Mouse (Mus musculus) right cerebral cortex, postnatal 25 days (tissue): Measurements from ENCODE around the gene Mpdz.
A peak's percentile ranks its signal among the peaks of the same experiment; 100 is the strongest.

Source experiments
- DNase-seq: peaks from one replicate; pipeline ENCODE4 v3.0.0; 2022

Gene Mpdz

DNA sequence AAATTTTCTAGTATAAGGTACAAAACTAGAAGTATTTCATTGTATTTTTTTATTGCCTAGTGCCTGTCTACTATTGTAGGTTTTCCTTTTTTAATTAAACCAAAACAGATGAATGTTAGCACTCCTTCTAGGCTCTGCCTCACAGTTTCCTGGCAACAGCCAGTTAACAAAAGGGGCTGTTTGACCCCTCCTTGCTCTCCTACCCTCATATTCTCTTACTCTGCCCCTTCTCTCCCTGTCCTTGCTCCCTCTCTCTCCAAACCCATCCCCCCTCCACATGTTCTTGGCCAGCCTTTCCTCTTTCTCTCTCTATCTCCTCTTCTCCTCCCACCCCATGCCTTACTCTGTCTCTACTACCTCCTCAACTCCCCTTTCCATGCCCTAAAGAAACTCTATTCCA lies 53.4 kb downstream of the Mpdz start:
- DNase-seq: no peak

DNA sequence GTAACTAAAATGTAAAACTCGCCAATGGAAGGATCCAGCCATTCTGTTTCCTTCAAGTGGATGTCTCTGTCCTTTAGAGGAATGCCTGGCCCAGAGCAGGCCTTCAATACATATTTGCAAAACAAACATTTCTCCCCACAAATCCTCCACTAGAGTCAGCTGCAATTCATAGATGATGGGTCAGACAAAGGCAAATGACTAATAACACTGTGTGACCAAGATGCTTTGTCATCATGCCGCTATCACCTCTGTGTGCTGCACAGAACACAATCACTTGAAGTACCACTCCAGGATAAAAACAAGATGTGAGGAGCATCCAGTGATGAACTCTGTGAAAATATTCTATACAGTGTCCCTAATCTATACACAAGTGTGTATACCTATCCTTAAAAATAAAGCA lies 55.0 kb downstream of the Mpdz start:
- DNase-seq: no peak

DNA sequence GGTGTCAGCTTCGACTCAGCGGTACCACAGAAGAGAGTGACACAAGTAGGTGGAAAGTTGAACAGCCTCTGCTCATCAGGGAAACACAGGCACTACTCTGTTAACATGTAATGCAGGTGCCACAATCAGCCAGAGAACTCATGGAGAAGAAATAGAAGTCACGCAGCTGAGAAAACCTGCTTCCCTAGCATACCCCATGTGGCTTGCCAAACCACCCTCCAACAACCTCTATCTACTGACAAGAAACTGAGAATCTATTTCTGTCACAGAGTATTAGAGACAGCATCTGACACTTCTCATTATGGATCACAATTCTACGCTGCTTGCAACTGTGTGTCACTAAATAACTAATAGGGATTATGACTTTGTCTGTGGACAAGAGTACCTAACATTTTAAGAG lies 70.3 kb downstream of the Mpdz start:
- no peak for DNase-seq

DNA sequence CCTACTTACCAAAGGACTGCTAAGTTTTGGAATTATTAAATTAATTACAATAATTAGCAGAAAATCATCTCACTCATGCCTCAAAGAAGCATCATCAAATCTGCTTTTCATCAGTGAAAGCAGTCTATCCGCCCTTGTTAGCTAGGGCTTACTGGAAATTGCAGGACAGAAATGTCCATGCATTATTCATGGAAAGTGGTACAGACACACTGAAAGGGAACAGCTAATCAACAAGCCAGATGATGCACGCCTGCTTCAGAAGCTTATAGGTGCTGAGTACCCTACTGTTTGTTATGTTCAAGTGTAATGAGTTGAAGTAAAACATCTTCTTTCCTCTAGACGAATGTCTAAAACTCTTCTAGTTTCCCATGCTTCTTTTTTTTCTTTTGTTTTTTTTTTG lies 91.2 kb downstream of the Mpdz start:
- DNase-seq: no peak

DNA sequence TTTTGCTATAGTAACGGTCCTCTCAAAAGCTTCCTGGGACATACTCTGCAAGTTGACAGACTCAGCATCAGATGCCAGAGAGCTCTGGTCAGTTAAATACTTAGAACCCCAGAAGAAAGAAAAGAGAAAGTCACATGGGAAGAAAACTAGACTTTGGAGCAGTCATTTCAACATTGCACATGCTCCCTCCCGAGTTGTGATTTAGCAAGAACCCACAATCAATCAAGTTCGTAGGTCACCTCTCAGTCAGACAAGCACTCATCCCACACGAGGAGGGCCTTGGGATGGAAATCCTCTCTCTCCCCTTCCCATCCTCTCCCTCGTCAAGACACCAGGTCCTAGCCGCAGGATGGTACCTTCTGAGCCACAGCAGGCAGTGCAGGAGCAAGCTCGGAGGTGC lies 94.0 kb downstream of the Mpdz start:
- no peak for DNase-seq

DNA sequence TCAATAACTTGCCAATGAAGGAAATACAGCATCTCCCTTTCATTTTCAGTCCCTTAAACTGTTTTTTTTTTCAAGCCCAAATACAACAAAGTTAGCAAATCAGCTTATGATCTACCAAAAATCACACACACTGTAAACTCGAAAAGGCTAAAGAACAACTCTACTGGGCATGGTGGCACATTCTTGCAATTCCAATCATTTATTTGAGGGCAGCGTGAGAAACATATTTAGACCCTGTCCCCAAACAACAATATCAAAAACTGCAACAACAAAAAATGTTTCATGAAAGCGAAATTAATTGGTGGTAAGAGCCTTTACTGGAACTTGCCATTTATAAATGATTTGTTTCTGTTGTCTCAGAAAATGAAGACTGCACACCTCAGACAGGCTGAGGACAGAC lies 97.5 kb downstream of the Mpdz start:
- DNase-seq: no peak

DNA sequence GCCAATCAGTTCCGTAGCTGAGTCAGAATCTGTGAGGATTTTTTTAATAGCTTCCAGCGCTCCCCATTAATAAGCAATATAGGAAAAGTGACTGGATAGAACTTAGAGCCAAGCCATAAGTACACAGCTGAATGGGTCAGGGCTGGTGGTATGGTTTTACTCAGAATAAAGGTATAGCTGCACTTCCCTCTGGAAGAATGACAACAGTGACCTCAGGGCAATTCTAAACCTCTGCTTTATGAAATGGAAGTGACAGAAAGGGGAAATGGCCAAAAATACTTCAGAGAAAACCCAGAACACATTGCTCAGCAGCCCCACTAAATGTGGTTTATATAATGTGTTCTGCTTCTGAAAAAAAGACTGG lies 109.0 kb downstream of the Mpdz start:
- no peak for DNase-seq

DNA sequence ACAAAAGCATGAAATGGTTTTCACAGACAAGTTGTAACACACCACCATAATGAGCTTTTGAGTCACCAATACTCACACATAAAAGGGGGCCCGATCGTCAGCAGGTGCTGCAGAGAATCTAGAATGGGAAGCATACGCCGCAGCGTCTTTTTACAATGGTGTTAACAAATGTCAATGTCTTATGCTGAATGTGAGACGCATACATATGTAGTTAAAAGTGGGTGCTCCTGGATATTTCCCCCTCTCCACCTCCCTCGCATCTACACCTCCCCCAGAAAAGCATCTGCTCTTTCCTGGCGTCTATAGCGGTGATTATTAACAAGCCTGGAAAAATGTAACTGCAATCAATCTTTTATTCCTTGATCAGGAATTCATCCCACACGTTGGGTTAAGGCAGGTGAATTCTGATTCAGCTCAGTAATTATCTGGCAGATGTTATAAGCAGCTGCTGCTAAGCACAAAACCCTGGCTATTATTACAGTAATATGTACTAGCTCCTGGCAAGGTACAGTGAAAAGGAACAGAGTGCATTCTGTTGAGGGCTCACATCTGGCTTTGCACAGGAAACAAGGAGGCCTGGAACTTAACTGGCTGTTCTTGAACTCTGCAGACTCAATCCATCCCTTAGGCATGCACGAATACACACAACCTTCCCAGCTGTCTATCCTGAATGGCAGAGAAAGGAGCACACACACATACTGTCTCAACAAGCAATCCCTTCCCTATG lies 109.6 kb downstream of the Mpdz start:
- DNase-seq: peak; percentile 42

DNA sequence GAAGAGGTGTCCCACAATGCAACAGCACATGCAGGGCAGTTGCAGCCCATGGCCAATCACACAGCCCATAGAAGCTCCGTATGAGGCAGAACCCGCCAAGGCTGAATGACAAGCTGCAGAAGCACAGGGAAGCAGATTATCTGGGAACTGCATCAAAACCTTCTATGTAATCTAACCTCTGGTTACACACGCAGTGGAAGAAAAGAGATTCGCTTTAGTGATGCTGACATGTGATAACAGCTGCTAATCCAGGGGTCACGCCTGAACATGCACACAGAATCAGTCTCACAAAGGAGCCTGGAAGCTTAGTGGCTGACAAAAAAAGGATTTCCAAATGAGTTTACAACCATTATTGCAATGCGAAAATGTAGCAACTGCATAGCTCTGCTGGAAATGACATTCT lies 110.2 kb downstream of the Mpdz start:
- DNase-seq: no peak

DNA sequence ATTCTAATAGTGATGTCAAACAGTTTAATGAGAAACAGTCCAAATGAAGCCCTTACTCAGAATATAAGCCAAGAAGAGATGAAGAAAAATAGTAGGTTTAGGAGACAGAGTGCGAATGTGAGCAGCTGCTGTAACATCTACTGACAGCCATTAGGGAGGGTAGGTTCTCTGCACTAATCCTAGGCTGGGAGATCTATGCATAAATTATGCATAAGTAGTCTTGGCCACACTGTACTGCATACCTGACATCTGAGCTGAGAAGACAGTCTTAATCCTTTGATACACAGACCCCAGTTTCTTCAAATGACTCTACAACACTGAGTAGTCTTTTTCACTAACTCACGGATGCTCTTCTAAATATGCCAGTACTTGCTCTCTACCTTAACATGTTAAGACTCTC lies 114.9 kb downstream of the Mpdz start:
- DNase-seq: no peak

DNA sequence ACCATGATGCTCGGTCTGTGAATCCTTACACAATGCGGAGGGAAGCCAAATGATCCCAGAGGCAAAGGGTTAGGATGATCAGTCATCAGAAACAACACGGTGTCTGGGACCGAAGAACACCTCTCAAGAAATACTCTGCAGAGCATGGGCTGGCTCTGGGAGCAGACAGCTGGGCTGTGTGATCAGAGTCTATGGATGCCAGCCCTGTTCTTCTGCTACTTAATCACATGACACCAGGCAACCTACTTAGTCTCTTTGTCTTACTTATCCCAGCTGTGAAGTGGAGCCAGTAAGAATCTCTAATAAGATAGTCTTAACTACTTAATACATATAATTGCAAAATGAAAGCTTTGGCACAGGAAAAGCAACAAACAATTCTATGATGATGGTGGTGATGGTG lies 118.8 kb downstream of the Mpdz start:
- no peak for DNase-seq

DNA sequence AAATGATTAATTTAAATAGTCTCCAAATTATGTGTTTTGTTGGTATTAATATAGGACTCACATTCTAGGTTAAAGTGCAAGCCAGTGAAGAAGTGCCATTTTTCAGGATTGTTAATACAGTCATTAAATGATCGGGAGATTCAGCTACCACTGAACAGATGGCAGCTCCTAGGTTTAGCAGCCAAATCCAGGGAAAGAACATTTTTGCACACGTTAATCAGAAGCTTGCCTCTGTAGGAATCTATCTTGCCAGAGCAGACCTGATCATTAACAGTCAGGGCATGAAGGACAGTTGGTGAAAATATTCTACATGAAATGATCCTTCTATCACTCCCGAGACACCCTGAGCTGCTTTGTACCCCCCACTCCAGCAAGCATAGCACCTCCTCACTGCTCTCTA lies 120.4 kb downstream of the Mpdz start:
- DNase-seq: no peak

DNA sequence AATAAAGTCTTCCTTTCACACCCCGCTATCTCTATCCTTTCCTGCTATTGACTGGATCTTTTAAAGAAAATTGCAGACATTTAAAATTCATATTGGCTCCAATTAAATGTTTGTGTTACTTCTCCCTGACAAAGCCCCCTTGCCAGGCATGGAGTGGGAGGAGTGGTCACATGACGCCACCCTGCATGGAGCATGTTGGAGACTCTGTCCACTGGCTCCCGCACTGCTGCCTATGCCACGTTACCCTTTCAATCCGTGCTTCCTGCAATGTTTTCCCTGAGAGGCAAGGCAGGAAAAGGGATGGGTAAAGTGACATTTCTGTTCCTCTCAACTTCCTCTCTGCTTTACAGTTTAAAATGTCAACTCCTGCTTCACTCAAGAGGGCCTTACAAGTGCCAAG lies 128.0 kb downstream of the Mpdz start:
- DNase-seq: no peak

DNA sequence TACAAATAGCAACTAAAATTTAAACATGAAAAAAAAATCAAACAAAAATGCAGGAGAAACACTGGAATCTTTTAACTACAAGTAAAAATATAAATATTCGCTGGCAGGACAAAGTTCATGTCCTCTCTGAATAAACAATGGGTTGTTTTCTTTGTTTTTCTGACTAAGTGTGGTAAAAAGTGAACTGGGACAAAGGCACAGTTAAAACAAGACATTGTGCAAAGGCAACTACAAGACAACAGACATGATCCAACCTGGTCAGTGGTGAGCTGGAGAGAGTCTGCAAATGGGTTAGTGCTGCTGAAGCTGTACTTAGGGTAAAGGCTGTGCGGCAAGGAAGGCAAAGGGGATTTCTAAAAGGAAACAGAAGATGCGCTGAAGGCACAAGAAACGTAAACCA lies 129.4 kb downstream of the Mpdz start:
- no peak for DNase-seq

DNA sequence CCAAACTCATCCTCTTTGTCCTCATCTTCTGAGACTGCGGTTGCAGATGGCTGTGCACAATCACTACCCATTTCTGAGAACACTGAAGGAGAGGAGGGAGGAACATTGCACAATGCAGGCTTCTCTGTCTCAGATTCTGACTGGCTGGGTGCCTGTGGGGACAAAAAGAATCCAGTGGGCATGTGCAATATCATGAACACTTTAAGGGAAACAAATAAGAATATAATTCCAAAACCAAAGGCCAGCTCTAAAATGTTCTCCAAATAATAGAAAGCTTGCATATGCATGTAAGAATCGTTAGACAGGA lies 132.5 kb downstream of the Mpdz start:
- no peak for DNase-seq

DNA sequence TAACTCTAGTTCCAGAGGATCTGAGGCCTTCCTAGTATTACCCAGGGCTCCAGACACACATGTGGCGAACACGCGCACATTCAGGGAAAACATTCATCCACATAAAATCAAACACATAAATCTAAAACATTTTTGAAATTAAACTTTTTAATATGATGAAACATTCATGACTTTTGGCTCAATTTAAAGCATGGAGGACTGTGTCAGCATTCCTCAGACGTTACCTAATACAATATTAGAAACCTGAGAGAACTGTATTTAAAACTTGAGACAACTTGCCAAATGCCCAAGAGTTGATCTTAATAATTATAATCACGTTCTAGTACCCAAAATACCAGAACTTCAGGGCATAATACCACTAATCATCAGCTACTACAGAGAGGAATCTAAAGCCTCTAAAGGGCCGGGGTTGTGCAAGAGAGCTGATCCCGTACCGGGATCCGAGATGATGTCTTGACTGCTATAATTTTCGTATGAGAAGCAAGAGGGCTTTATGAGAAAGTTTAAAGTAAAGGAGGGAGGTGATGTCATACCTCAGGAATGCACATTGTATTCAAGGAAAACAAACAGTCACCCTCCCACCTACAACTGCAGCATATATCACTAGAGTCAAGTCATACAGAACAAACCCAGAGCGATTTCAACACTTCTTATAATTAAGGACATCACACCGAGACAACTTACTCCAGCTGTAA lies 133.0 kb downstream of the Mpdz start:
- no peak for DNase-seq

DNA sequence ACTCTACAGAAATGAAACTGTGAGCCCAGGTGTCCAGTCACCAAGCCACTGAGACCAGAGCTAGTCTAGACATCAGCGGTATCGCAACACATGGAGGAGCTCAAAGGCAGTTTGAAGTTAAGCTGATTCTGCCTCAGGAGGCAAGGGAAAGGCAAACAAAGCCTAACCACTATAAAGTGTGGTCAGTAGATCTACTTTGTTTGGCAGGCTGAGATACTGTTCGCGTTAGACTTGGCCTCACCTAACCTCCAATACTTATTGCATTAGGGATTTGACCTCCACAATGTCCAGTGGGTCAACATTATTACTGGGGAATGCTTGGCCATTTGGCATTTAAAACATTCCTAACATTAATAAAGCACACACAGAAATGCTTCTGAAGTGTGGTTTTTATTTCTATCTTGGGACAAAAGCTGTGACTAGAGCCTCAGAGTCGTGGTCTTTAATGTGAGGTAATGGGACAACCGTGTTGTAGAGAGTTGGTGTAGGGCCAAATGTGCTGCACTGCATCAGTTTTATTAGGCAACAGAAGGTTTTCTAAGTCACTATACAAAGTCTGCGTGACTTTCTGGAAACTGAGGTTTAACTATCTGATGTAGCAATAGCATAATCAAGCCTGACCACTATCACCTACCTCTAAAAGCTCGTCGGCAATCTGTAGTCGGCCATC lies 134.9 kb downstream of the Mpdz start:
- no peak for DNase-seq

DNA sequence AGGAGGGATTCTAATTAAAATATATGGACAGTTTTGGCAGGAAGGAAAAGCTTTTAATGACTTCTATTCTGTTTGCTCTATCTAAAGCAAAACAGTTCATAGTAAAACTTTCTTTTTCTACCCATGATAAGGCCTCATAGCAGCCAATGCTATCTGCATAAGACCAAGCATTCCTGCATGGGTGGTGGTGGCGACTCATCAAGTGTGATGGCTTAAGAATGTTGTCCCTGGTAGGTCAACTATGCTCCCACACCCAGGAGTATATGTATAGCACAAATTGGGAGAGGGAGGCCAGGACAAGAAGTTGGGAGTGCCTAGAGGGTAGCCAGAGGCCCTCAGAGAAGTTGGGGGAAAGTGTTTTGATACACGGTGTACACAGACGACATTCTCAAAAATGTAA lies 140.6 kb downstream of the Mpdz start:
- no peak for DNase-seq

DNA sequence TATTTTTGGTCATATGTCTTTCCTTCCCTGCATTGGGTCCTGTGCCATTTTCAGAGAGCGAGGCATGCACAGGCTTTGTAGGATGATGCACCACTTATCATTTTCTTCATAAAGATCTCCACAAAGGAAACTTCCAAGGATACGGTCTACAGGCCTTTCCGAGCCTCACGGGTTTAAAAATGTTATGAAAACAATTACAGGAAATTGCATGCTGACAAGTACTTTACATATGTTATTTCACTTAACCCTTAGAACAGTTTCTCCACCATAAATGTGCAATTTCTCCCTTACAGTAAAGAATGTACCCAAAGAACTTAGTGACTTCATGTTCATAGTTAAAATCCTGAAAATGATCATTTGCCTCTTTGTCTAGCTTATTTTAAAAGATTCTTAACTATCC lies 144.2 kb downstream of the Mpdz start:
- DNase-seq: no peak

DNA sequence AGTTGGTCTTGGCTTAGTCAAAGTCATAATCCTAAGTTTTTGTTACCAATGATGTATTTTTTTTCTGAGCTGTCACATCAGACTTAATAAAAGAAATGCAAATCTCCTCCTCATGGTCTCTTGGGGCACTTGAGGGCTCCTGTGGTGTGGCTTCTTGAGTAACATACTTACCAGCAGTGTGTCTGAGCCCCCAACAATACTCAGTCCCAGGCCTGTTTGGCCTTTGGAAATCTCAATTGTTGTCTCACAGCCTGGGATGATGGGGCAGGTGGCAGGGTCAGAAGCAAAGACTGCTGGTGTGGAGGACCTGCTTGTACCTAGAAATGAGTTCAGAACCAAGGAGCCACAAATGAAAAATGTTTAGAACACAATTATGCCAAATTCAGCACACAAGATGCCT lies 149.3 kb downstream of the Mpdz start:
- DNase-seq: no peak

DNA sequence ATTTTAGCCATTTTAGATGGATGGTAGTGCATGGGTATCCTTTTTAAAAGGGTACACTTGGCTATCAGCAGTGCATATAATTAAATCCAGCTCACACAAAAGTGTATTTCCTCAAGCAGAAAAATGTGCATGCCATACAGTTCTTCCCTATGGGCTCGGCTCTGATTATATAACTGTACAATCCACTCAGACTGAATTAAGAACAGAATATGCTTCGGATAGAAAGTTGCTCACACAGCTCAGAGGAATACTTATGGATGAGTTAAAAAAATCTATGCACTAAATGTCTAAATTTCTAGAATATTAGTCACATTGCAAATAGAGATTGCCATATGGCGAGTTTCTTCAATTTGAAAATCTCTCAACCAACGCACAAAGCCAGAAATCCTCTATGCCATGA lies 157.1 kb downstream of the Mpdz start:
- DNase-seq: no peak

DNA sequence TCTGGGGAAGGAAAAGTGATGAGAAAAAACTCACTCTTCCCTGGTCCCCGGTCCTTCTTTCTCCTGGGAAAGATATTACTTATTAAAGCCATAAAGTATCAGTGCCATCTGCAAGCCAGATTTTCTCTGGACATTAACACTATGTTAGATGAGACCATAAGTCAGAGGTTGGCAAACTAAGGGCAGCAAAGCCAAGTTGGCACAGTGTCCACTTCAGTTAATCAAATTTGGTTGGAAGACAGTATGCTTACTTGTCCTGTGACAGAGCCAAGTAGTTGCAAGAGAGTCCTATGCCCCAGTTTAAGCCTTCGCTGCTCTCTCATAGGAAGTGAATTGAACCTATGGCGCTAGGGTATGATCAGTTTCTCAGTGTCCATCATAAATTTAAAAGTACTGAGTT lies 159.0 kb downstream of the Mpdz start:
- DNase-seq: no peak

DNA sequence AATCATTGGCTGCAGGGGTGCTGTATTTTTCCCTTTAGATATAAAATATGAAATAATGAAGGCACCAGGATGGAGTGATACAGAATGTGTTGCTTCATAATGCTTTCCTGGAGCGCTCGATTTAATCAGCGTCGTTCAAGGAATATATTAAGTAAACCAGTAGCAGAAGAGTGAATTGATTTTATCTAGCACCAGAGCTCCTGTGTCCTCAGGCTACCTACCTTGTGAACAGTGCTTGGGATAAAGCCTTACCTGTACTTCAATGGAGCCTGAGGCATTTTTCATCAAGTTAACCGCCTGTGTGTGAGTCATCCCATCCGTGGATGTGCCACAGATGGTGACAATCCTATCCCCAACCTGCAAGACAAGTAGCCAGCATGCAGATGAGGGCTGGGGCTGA lies 159.5 kb downstream of the Mpdz start:
- DNase-seq: no peak

DNA sequence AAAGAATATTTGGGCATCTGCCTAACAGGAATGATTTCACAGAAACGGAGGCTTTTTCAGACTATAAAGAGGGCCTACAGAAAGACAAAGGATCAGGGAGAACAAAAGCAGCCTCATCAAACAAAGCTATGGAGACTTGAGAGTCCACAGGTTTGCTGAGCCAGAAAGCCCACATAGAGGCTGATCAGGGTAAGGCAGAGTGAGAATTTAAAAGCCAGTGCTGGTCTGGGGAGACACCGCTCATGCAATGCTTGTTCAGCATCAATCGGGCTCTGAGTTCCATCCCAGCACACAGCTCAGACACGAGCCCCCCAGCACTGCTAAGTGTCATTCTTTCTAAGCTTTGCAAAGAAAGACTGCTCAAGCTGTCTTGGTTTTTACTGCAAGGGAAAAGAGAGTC lies 162.5 kb downstream of the Mpdz start:
- no peak for DNase-seq

DNA sequence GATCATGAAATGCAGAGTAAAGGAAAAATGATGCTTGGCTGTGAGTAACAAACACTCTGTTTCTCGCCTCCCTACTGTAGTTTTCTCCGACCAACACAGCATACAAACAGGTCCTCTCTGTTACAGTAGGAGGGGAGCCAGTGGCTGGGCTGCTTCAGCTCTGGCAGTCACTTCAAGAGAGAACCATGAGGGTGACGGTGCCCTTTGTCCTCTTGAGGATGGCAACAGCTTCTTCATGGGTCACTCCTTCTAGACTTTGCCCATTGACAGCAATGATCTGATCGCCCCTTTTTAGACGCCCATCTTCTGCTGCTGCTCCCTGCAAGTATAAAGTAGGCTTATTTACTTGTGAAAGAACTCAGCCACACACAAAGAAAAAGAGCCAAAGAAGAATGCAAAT lies 163.2 kb downstream of the Mpdz start:
- no peak for DNase-seq
